Mouse (Mus musculus) ovary, adult 18-20 months (tissue): Measurements from ENCODE around the gene Klk8.

Experiments used
- DNase-seq: peaks from one replicate; pipeline ENCODE4 v3.0.0; 2022; ENCODE audit warnings: low spot score, mixed read lengths

Klk8 gene

DNA sequence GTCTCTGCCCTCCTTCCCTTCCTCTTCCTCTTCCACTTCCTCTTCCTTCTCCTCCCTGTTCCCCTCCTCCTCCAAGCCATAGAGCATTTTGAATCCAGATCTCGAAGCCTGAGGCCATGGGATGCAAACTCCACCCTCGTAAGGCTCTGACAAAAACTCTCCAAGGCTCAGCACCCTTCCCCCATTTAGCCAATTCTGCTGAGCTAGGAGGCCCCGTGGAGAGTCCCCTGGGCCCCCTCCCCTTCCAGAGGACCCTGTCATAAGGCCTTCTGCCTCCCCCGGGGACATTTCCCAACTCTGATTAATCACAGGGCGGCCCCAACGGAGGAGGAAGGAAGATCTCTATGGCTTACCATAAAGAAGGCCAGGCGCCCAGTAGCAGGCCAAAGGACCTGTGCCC, 5.8 kb upstream of the Klk8 start, which contains the start of gene Klk9:
TSS of gene Klk9 (plus strand) at position 301 of the 400 bp plus-strand sequence.
- no peak for DNase-seq

DNA sequence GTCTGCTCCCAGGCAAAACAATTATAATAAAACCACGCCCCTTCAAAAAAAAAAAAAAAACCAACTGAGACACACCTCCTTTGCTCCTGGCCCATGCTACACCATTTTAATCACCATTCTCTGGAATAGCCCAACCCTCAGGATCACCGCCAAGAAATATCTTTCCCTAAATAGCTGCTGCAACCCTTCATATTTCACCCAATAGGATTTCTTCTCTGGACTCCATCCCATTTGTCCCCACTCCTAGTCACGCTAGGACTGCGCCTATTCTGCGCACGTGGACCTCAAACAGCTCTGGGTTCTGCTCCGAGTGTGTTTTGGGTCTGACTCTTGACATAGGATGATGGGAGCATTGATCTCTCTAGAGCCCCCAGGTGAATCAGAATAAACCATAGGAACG, 1.0 kb upstream of the Klk8 start:
- DNase-seq: no peak

DNA sequence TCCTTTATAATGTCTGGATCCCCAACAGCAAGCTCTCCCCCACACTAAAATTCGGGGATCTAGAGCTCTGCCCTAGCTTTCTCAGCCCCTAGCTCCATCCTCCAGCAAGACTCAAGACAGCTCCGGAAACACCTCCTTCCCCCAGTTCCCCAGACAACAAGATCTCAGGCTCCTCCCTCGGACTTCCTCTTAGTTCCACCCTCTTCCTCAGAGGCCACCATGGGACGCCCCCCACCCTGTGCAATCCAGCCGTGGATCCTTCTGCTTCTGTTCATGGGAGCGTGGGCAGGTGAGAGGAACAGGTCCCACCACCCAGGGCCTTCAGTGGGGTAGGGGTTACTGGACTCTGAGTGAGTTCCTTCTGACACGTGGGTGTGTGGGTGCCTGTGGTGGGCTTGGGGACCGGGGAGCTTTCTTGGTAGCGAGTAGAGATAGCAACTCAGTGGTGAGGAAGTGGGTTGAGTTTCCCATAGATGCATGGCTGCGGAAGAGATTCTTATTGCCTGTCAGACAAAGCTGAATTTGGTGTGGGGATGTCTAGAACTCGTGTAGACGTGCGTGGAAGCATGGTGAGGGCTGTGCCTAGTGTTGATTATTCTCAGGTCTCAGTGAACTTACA, 576 bp downstream of the Klk8 start:
- DNase-seq: no peak

DNA sequence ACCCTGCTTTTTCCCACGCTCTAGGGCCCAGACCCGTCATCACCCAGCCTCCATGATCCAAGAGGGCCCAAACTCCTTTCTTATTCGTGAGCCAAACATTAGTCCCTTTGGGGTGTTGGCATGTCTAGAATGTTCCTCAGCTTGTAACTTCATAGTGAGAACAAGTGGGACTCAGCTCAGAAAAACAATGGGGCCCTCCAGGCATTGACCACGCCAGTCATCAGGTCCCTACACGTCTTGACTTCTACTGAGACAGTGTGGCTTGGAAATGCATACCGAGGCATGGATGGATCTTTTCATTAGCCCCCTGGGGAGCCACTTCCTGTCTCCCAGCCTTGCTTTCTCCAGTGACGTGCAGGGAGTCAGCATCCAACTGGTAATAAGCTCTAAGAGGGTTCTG, 2.5 kb downstream of the Klk8 start:
- no peak for DNase-seq

DNA sequence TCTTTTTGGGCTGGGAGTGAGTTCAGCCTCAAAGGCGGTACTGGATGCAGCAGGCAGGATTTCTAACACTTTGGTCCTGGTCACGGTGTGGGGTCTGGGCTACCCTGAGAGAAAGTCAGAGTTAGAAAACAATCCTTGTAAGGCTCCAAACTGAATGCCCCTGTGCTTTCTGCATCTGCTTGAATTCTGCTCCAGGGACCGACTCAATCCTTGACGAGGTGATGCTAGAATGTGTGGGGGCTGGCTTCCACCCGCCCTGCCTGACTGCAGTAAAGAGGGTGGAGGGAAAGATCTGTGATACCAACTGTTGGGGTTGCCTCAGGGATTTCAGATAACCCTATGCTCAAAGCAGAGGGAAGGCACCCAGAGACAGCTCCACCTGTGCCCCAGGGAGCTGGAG, 13.6 kb downstream of the Klk8 start, which contains the start of gene Klk7:
TSS of gene Klk7 (plus strand) at position 301 of the 400 bp plus-strand sequence.
- no peak for DNase-seq

DNA sequence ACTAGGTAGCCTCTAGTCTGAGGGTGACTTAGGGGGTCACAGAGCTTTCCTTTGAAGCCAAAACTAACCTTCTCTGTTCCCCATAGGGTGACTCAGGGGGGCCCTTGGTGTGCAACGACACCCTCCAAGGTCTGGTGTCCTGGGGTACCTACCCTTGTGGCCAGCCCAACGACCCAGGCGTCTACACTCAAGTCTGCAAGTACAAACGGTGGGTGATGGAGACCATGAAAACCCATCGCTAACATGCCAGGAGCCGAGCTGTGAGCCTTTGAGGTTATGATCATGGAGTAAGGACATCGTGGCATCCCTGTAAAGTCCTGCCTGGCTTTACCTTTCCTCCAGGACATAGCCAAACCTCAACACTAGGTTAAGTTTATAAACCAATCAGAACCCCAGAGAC, 17.8 kb downstream of the Klk8 start:
- DNase-seq: no peak

DNA sequence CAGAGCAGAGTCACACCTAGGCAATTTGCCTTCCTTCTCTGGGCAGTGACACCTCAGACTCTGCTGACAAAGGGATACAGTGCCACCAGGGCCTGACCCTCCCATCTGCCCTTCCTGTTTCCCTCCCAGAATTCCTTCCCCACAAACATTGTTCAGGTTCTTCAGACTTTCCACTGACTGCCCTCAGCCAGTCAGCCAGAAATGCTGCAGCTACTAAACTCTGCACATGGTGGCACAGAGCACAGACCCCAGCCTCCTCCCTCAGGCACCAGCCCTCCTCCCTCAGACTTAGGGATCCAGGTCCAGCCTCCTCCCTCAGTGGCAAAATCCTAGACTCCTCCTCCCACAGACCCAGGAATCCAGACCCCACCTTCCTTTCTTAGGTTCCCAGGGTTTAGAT, 19.4 kb downstream of the Klk8 start:
- DNase-seq: no peak

DNA sequence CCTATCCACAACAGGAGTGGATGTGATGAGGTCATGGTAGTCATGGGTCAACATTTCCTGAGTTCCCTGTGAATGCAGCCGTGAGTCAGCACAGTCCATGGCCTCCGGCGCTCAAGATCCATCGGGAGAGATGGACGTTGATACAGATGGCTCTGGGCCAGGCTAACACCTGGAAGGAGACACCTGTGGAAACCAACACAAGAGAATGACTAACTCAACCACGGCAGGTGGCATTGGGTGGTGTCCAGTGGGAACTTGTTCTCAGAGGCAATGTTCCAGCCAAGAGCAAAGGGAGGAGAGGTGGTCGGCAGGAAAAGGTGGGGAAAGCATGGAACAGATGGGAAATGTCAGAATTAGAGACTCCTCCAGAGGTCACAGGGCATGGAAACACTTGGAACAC, 24.2 kb downstream of the Klk8 start:
- DNase-seq: no peak

DNA sequence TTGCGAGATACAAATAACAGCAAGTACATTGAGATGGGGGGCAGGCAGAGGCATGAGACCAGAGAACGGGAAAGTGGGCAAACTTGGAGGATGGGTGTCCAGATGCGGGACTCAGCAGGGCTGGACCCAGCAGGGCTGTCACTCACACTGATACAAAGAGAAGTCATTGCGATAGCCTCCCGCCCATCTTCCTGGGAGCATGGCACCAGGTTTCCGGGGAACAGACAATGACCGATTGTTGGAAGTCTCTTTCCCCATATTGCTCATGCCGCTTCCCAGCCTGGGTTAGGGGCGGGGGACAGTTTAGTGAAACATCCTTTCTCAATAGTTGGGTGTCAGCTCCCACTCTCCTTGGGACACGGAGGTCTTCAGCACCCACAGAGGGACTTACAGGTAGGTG, 26.8 kb downstream of the Klk8 start, which contains the start of gene Klk6:
TSS of gene Klk6 (plus strand) at position 301 of the 400 bp plus-strand sequence.
- no peak for DNase-seq

DNA sequence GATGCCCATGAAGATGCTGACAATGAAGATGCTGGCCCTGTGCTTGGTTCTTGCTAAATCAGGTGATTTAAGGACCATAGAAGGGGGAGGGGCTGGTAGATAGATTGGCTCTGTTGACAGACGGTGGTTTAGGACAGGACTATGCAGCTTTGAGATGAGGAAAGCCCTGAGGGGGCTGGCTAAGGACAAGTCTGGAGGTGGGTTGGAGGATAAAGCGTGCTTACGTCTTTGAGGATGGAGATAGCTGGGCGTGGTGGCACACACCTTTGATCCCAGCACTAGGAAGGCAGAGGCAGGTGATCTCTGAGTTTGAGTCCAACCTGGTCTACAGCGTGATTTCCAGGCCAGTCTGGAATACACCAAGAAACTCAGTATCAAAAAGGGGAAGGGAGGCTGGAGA, 28.7 kb downstream of the Klk8 start:
- no peak for DNase-seq

DNA sequence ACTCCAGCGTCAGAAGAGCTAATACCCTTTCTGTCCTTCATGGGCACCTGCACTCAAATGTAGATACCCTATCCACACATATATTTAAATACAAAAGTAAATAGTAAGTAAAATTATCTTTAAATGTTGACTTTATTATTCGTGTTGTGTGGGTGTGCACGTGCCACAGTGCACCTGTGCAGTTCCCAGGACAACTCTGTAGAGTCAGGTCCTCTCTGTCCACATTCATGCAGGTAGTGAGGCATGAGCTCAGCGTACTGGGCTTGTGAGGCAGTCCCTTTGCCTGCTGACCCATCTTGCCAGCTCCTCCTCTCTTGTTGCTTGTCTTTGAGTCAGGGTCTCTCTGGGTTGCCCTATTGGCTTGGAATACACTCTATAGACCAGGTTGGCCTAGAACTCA, 30.3 kb downstream of the Klk8 start:
- DNase-seq: no peak

DNA sequence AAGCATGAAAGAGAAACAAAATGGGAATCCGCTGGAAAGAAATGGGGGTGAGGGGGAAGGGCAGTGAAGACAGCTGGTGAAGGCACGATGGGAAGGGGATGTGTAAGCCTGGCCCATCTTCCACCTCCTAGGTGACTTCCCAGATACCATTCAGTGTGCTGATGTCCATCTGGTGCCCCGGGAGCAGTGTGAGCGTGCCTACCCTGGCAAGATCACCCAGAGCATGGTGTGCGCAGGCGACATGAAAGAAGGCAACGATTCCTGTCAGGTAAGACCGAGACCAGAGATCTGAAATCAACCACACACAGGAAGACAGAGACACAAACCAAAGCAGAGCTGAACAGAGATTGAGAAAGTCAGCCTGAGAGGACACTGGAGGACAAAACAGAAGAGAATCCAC, 31.6 kb downstream of the Klk8 start:
- no peak for DNase-seq

DNA sequence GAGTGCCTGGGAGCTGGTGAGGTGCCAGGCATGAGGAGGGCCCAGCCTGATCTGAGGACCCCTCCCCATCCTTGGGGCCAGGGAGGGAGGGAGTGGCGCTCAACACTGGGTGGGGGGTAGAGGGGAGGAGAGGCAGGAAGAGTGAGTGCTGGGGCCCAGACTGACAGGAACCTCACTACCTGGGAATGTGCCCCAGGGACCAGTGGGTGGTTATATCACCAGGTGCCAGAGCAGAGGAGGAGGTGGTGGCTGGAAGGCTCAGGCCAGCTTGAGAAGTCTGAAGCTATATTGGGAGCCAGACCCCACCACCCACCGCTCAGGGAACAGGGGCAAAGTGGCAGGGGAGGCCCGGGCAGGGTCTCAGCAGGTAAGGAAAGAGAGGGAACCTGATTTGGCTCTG, 44.3 kb downstream of the Klk8 start, which contains the start of gene Klk5:
TSS of gene Klk5 (plus strand) at position 271 of the 400 bp plus-strand sequence.
- DNase-seq: no peak

DNA sequence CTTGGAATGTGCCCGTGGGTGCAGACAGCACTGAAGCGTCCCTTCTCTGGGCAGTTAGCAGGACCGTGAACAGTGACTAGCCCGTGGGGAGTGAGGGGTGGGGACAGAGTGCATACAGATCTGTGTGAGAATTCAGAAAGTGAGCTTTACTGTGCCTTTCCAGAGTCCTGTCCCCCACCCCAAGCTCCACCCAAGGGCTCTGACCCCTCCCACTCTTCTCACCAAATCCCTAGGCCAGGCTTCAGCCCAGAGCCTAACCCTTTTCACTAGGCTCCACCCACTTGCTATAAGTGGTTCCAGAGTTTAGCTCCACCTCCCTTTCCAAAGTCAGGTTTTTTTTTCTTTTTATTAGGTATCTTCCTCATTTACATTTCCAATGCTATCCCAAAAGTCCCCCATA, 46.4 kb downstream of the Klk8 start:
- DNase-seq: no peak

DNA sequence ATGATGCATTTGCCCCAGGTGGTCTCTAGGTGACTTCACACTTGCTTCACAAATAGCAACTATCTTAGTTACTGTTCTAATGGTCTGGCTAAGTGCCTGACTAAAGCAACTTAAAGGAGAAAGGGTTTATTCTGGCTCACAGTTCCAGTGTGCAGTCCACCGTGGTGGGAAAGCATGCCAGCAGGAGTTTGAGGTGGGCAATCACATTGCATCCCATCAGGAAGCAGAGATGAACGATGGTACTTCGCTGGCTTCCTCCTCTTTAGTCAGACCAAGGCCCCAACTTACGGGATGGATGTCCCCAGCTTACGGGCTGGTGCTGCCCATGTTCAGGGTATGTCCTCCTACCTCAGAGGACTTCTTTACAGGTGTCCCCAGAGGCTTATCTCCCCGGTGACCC, 54.2 kb downstream of the Klk8 start:
- no peak for DNase-seq
